Mouse (Mus musculus) neural tube, embryonic 13.5 days (tissue): Measurements from ENCODE around the gene Arpp21. TPM values are rescaled to one million over a fixed set of nuclear protein-coding genes. Genes with fewer than 3 reads are reported as not detected.

Experiments used
- ATAC-seq: fragments of 200-750 bp; cut with Nextera tagmentation; 2 replicates; pipeline ENCODE4 v1.8.0; 2017; ENCODE audit warnings: low read depth, mild to moderate bottlenecking, moderate TSS enrichment, moderate library complexity
- H3K27ac ChIP-seq: fragments of 300-500 bp; sonication (generic); replicated peaks from 2 replicates; pipeline ENCODE4 v1.5.1; 2015; ENCODE audit warnings: moderate library complexity, mild to moderate bottlenecking, inconsistent platforms
- H3K27me3 ChIP-seq: fragments of 300-500 bp; sonication (generic); 2 replicates; pipeline ENCODE4 v1.6.1; 2015; ENCODE audit warnings: mild to moderate bottlenecking, inconsistent platforms
- H3K36me3 ChIP-seq: fragments of 300-500 bp; sonication (generic); 2 replicates; pipeline ENCODE4 v1.6.1; 2015; ENCODE audit warnings: mild to moderate bottlenecking, inconsistent platforms
- H3K4me1 ChIP-seq: fragments of 300-500 bp; sonication (generic); replicated peaks from 2 replicates; pipeline ENCODE4 v1.6.1; 2015; ENCODE audit warnings: inconsistent platforms
- H3K4me2 ChIP-seq: fragments of 300-500 bp; sonication (generic); 2 replicates; pipeline ENCODE4 v1.6.1; 2015; ENCODE audit warnings: inconsistent platforms, mild to moderate bottlenecking, moderate library complexity
- H3K4me3 ChIP-seq: fragments of 300-500 bp; sonication (generic); 2 replicates; pipeline ENCODE4 v1.5.1; 2015; ENCODE audit warnings: mild to moderate bottlenecking, inconsistent platforms
- H3K9ac ChIP-seq: fragments of 300-500 bp; sonication (generic); 2 replicates; pipeline ENCODE4 v1.6.1; 2015; ENCODE audit warnings: moderate library complexity, mild to moderate bottlenecking, inconsistent platforms
- H3K9me3 ChIP-seq: fragments of 300-500 bp; sonication (generic); 2 replicates; pipeline ENCODE4 v1.6.1; 2016; ENCODE audit warnings: inconsistent platforms
- WGBS: fragments of 180-500 bp; shearing (Covaris S2); methylation state at CpG from one replicate; pipeline ENCODE4 v1.1.7; 2015; 5-methylcytosine and 5-hydroxymethylcytosine counted together
- polyA plus RNA-seq: library from polyadenylated mRNA; unstranded; fragments of >200 nt; fragmentation: Nextera tagmentation; extraction: Ambion mirVana; gene quantifications from 2 replicates; pipeline ENCODE4 v1.2.1, GENCODE M21; 2015

Gene Arpp21
- polyA plus RNA-seq = 27.1 and 38.0 TPM in 2 replicates

GRCm38 (mm10) chr9:112235696-112236397 is at the start of gene Arpp21:
Gene Arpp21 (minus strand): TSS chr9:112235938.
- 13% methylated on average over 16 of the region's 16 CpGs for WGBS
- H3K27me3 ChIP-seq = peaks cover 30% of the 10 kb centered on the region
- peak within 1 kb of the TSS; percentile 78 for H3K9ac ChIP-seq
- H3K9me3 ChIP-seq = no peaks in the 10 kb centered on the region
- peak; percentile 66 for ATAC-seq
- H3K27ac ChIP-seq = peak within 1 kb of the TSS; percentile 95
- peaks cover 18% of the 10 kb centered on the region for H3K4me1 ChIP-seq
- H3K36me3 ChIP-seq = no peaks in the 10 kb centered on the region
- H3K4me3 ChIP-seq = peak within 1 kb of the TSS; percentile 58
- peak within 1 kb of the TSS; percentile 67 for H3K4me2 ChIP-seq

GRCm38 (mm10) chr9:112272426-112272969 is 36.8 kb upstream of the Arpp21 start:
- no peak for ATAC-seq
- H3K4me3 ChIP-seq = no peak overlapping the region
- H3K4me2 ChIP-seq = no peak overlapping the region
- 90% methylated on average over 8 of the region's 8 CpGs for WGBS
- H3K27ac ChIP-seq = no peak overlapping the region
- no peak overlapping the region for H3K9ac ChIP-seq
- no peaks in the 10 kb centered on the region for H3K9me3 ChIP-seq
- no peaks in the 10 kb centered on the region for H3K36me3 ChIP-seq
- H3K27me3 ChIP-seq = no peaks in the 10 kb centered on the region
- H3K4me1 ChIP-seq = no peaks in the 10 kb centered on the region

DNA sequence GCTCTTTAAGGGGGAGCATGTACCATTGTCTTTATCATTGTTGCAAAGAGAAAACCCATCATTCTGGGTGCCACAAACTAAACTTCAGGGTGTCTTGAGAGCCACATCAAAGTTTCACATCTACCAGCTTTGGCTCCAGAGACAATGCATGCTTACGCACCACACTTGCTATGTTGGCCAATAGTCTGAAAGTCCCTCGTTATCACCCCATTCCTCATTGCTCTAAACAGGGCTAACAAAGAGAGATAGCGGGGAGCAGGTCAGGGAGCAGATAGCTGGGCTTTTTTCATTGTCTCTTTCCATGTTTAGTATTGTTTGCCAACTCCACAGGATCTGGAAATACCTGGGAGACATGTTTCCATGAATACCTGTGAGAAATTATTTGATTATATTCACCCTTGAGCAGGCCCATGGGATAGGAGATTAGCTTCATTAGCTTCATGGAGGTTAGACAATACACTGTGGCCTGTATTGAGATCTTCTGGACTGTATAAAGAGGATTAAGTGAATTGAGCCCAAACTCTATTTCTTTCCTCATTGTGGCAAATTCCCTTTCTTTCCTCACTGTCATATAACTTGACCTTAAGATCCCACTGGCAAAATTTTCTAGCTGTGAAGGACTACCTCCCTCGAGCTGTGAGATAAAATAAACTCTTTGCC is 29.4 kb upstream of the Arpp21 start:
- whole genome bisulfite sequencing = 72% methylated on average over 4 of the region's 4 CpGs
- Histone ChIP-seq H3K4me3 (no peak overlapping the region), H3K27ac (no peak overlapping the region), H3K9ac (no peak overlapping the region), H3K4me2 (no peak overlapping the region), H3K9me3 (peaks cover 6% of the 10 kb centered on the region; the same call in 1 of the 2 replicates), H3K27me3 (no peaks in the 10 kb centered on the region), H3K36me3 (no peaks in the 10 kb centered on the region), H3K4me1 (peaks cover 13% of the 10 kb centered on the region; the same call in 1 of the 2 replicates)
- ATAC-seq = no peak

- peaks cover 6% of the 10 kb centered on the region; the same call in 1 of the 2 replicates for H3K9me3 ChIP-seq
- WGBS = 54% methylated on average over 16 of the region's 16 CpGs
- H3K27me3 ChIP-seq = no peaks in the 10 kb centered on the region
- peak overlapping the region; percentile 67 for H3K27ac ChIP-seq
- no peaks in the 10 kb centered on the region for H3K36me3 ChIP-seq
- peaks cover 13% of the 10 kb centered on the region; the same call in 1 of the 2 replicates for H3K4me1 ChIP-seq
- no peak overlapping the region for H3K4me3 ChIP-seq
- no peak overlapping the region for H3K4me2 ChIP-seq
- H3K9ac ChIP-seq = no peak overlapping the region
- ATAC-seq = peak; percentile 75
These were observed 26.5 kb upstream of the Arpp21 start for GRCm38 (mm10) chr9:112261986-112262901.

DNA sequence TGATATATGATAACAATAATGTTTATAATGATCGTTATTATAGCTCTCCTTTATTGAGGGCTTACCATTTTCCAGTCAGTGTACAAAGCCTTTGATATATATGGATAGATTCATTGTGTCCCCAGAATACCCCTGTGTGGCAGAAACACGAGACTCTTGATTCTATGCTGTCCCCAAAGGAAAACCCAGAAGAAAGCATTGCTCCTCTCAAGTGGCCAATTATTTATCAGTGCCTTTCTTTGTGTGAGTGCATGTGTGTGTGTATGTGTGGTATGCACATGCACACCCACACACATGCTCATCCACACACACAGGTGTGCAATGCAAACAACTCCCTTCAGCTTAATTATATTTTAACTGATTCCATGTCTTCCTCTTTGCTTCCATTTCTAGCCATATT is 25.8 kb upstream of the Arpp21 start:
- Histone ChIP-seq H3K9me3 (peaks cover 6% of the 10 kb centered on the region; the same call in 1 of the 2 replicates), H3K4me1 (peaks cover 13% of the 10 kb centered on the region; the same call in 1 of the 2 replicates), H3K27ac (peak overlapping the region; percentile 67), H3K9ac (no peak overlapping the region), H3K4me2 (no peak overlapping the region), H3K27me3 (no peaks in the 10 kb centered on the region), H3K36me3 (no peaks in the 10 kb centered on the region), H3K4me3 (no peak overlapping the region)
- 40% methylated on average over 2 of the region's 2 CpGs for WGBS
- peak; percentile 71 for ATAC-seq

DNA sequence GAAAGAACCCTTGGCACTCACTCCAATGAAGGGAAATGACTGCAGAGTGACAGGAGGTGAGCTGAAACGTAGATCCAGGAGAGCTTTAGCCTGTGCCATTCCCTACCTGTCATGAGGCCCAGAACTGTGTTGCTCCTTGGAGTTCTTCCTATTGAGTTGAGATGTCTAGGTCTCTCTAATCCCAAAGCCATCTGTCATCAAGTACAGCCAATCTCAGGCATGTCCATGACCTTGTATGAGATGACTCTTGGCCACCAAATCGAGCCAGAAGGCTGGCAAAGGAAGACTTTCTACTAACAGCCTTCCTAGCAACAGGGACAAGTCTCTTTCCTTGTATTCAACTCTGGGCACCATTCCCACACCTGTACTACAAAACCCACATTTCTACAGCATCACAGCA is 25.0 kb upstream of the Arpp21 start:
- Histone ChIP-seq H3K27ac (peak overlapping the region; percentile 67; the same call in 1 of the 2 replicates), H3K27me3 (no peaks in the 10 kb centered on the region), H3K36me3 (no peaks in the 10 kb centered on the region), H3K9me3 (no peaks in the 10 kb centered on the region), H3K4me3 (no peak overlapping the region), H3K4me1 (peaks cover 13% of the 10 kb centered on the region; the same call in 1 of the 2 replicates), H3K9ac (no peak overlapping the region), H3K4me2 (no peak overlapping the region)
- 81% methylated on average over 2 of the region's 2 CpGs for WGBS
- no peak for ATAC-seq

- Histone ChIP-seq H3K4me1 (peaks cover 13% of the 10 kb centered on the region; the same call in 1 of the 2 replicates), H3K4me3 (no peak overlapping the region), H3K36me3 (no peaks in the 10 kb centered on the region), H3K9me3 (no peaks in the 10 kb centered on the region), H3K27me3 (no peaks in the 10 kb centered on the region), H3K27ac (no peak overlapping the region), H3K4me2 (no peak overlapping the region), H3K9ac (no peak overlapping the region)
- 85% methylated on average over 1 of the region's 1 CpGs for WGBS
- ATAC-seq = no peak
These were observed 22.8 kb upstream of the Arpp21 start for GRCm38 (mm10) chr9:112258560-112258959.

DNA sequence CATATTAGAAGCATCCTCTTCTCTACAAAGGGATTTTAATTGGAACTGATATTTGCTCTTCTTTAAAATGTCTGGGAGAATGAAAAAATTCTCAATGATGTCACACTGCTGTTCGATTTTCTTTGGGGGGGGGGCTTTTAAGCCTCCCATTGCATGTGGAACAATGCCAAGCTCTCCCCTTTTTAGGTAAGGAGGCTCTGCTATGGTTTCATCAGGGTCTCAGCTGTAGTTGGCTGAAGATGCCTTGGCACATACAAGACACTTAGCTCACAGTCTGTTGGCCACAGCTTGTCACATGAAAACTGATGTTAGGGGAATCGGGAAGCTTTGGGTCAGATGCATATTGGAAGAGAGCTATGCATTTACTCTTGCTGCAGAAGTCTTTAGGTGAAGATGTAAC is 20.2 kb upstream of the Arpp21 start:
- no peak overlapping the region for H3K4me2 ChIP-seq
- H3K36me3 ChIP-seq = no peaks in the 10 kb centered on the region
- no peaks in the 10 kb centered on the region for H3K9me3 ChIP-seq
- H3K9ac ChIP-seq = no peak overlapping the region
- no peak overlapping the region for H3K4me3 ChIP-seq
- no peak overlapping the region for H3K27ac ChIP-seq
- no peaks in the 10 kb centered on the region for H3K27me3 ChIP-seq
- no peak for ATAC-seq
- WGBS = 71% methylated on average over 2 of the region's 2 CpGs
- no peaks in the 10 kb centered on the region for H3K4me1 ChIP-seq

GRCm38 (mm10) chr9:112253730-112254129 is 18.0 kb upstream of the Arpp21 start:
- no peak overlapping the region for H3K9ac ChIP-seq

GRCm38 (mm10) chr9:112251857-112252256 is 16.1 kb upstream of the Arpp21 start:
- H3K4me1 ChIP-seq = no peaks in the 10 kb centered on the region
- 81% methylated on average over 3 of the region's 3 CpGs for WGBS
- no peak overlapping the region for H3K4me3 ChIP-seq
- no peaks in the 10 kb centered on the region for H3K9me3 ChIP-seq
- H3K36me3 ChIP-seq = no peaks in the 10 kb centered on the region
- no peaks in the 10 kb centered on the region for H3K27me3 ChIP-seq
- H3K4me2 ChIP-seq = no peak overlapping the region
- no peak overlapping the region for H3K9ac ChIP-seq
- ATAC-seq = no peak
- H3K27ac ChIP-seq = no peak overlapping the region

More at GRCm38 (mm10) chr9:112253730-112254129, 18.0 kb upstream of the Arpp21 start:
- Histone ChIP-seq H3K4me3 (no peak overlapping the region), H3K36me3 (no peaks in the 10 kb centered on the region), H3K4me1 (no peaks in the 10 kb centered on the region), H3K27me3 (no peaks in the 10 kb centered on the region), H3K4me2 (no peak overlapping the region), H3K9me3 (no peaks in the 10 kb centered on the region), H3K27ac (no peak overlapping the region)
- WGBS = 92% methylated on average over 1 of the region's 1 CpGs
- no peak for ATAC-seq

GRCm38 (mm10) chr9:112251339-112251738 is 15.6 kb upstream of the Arpp21 start:
- H3K27ac ChIP-seq = no peak overlapping the region
- WGBS = 92% methylated on average over 5 of the region's 5 CpGs
- H3K9ac ChIP-seq = no peak overlapping the region
- no peaks in the 10 kb centered on the region for H3K9me3 ChIP-seq
- H3K4me3 ChIP-seq = no peak overlapping the region
- no peaks in the 10 kb centered on the region for H3K4me1 ChIP-seq
- ATAC-seq = no peak
- no peaks in the 10 kb centered on the region for H3K27me3 ChIP-seq
- no peaks in the 10 kb centered on the region for H3K36me3 ChIP-seq
- no peak overlapping the region for H3K4me2 ChIP-seq
